Mouse (Mus musculus): ENCODE data around the gene Ly6g5c. TPM values are rescaled to one million over a fixed set of nuclear protein-coding genes. Genes with fewer than 3 reads are reported as not detected.
"Not testable (repeated sequence)": the region's sequence is repeated elsewhere in the genome, so short reads cannot be mapped to it uniquely, and the experiment has no call there.

Gene Ly6g5c
- polyA plus RNA-seq, 1 experiment from 2014 or later: not detected

GRCm38 (mm10) chr17:35121871-35122303 is 13.8 kb downstream of the Ly6g5c start, which contains the start of gene Csnk2b:
Gene Csnk2b (minus strand): TSS chr17:35122053.
- H3K4me3 ChIP-seq (ENCODE audit: low read depth, low read length): peak within 1 kb of the TSS; percentile 91

DNA sequence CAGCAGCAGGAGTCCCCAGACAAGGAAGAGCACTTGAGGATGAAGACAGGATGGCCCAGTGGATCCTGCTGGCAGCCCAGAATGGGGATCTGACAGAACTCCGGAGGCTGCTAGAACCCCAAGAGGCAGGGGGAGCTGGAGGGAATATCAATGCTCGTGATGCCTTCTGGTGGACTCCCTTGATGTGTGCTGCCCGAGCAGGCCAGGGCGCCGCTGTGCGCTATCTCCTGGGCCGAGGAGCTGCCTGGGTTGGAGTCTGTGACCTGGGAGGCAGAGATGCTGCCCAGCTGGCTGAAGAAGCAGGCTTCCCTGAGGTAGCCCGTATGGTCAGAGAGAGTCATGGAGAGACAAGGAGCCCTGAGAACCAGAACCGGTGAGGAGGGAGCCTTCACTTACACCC is 15.2 kb downstream of the Ly6g5c start:
- 89% methylated on average over 9 of the region's 9 CpGs for WGBS
- H3K4me1 ChIP-seq (replicated peaks; ENCODE audit: control insufficient read depth, insufficient read depth); ATAC-seq (ENCODE audit: low FRiP score, low TSS enrichment); H3K9me3 ChIP-seq (ENCODE audit: control insufficient read depth, low read length); H3K27me3 ChIP-seq (ENCODE audit: control insufficient read depth, insufficient read depth, low read length); H3K4me2 ChIP-seq (replicated peaks; ENCODE audit: low read depth); DNase-seq (ENCODE audit: low spot score); H3K4me3 ChIP-seq (ENCODE audit: low read depth, low read length); H3K27ac ChIP-seq (replicated peaks); H3K9ac ChIP-seq (ENCODE audit: low read length); H3K36me3 ChIP-seq (ENCODE audit: control insufficient read depth, insufficient read depth, low read length): not testable (repeated sequence)

More at GRCm38 (mm10) chr17:35121871-35122303, 13.8 kb downstream of the Ly6g5c start, which contains the start of gene Csnk2b:
- Histone ChIP-seq H3K9me3 (ENCODE audit: control insufficient read depth, low read length) (no peaks in the 10 kb centered on the region), H3K4me2 (replicated peaks; ENCODE audit: low read depth) (peak within 1 kb of the TSS; percentile 97), H3K27me3 (ENCODE audit: control insufficient read depth, insufficient read depth, low read length) (no peaks in the 10 kb centered on the region), H3K27ac (replicated peaks) (peak within 1 kb of the TSS; percentile 96), H3K4me1 (replicated peaks; ENCODE audit: control insufficient read depth, insufficient read depth) (peaks cover 3% of the 10 kb centered on the region; the same call in 1 of the 2 replicates), H3K9ac (ENCODE audit: low read length) (peak within 1 kb of the TSS; percentile 94), H3K36me3 (ENCODE audit: control insufficient read depth, insufficient read depth, low read length) (peaks cover 7% of the 10 kb centered on the region)
- peak; percentile 48 for DNase-seq (ENCODE audit: low spot score)
- no peak for TF ChIP-seq EP300 (optimal IDR thresholded peaks at IDR 0.05)
- peak; percentile 62 for TF ChIP-seq CTCF (IDR thresholded peaks at IDR 0.05; ENCODE audit: low read depth)
- 0% methylated on average over 19 of the region's 19 CpGs for WGBS
- ATAC-seq (ENCODE audit: low FRiP score, low TSS enrichment): no peak; the same call in 1 of the 2 replicates

DNA sequence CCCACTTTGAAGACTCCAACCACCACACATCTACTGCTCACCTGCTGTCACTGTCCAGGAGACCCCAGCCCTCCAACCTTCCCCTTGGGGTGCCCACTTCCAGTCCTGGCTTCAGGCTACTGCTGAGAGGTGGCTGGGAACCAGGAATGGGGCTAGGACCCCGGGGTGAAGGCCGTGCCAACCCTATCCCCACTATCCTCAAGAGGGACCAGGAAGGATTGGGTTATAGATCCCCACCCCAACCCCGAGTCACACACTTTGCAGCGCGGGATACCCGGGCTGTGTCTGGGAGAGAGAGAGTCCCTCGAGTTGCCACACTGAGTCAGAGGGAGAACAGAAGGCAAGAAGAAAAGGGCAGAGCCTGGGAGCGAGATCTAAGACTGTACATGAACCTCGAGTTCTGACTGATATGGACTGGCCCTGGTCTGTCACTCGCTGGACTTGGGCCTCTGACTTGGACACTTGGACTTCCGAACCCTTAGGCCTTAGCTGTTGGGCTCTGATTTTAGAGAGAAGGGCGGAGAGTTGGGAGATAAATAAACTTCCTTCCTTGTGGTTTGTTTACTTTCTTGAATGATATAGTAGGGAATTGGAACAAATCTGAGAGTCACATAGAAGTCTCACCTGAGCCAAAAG is 16.3 kb downstream of the Ly6g5c start:
- not testable (repeated sequence) for H3K36me3 ChIP-seq (ENCODE audit: control insufficient read depth, insufficient read depth, low read length); H3K4me3 ChIP-seq (ENCODE audit: low read depth, low read length); H3K9ac ChIP-seq (ENCODE audit: low read length); H3K4me1 ChIP-seq (replicated peaks; ENCODE audit: control insufficient read depth, insufficient read depth); H3K9me3 ChIP-seq (ENCODE audit: control insufficient read depth, low read length); H3K4me2 ChIP-seq (replicated peaks; ENCODE audit: low read depth); H3K27me3 ChIP-seq (ENCODE audit: control insufficient read depth, insufficient read depth, low read length)
- H3K27ac ChIP-seq (replicated peaks): peak overlapping the region; percentile 74
- peak; percentile 46 for ATAC-seq (ENCODE audit: low FRiP score, low TSS enrichment)
- 75% methylated on average over 12 of the region's 12 CpGs for WGBS
- DNase-seq (ENCODE audit: low spot score): peak; percentile 55

DNA sequence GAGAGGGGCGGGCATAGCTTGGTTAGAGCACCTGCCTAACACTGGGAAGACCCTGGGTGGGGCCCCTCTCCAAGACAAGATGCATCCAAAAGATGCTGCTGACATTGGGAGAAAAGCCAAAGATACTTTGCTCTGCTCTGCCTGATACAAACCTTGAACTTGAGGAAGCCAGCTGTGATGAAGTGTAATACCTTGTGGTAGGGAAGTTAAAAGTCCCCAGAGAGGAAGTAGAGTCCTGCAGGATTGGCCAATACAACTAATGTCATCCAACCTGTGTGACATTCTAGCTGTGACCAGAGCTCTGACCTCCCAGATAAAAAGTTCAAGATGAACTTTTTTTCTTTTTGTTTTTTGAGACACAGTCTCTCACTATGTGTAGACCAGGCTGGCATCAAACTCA is 17.0 kb downstream of the Ly6g5c start:
- TF ChIP-seq CTCF (IDR thresholded peaks at IDR 0.05; ENCODE audit: low read depth): no peak
- H3K4me2 ChIP-seq (replicated peaks; ENCODE audit: low read depth): no peak overlapping the region
- H3K4me1 ChIP-seq (replicated peaks; ENCODE audit: control insufficient read depth, insufficient read depth): peaks cover 3% of the 10 kb centered on the region; the same call in 1 of the 2 replicates
- H3K4me3 ChIP-seq (ENCODE audit: low read depth, low read length): no peak overlapping the region
- ATAC-seq (ENCODE audit: low FRiP score, low TSS enrichment) (no peak), DNase-seq (ENCODE audit: low spot score) (no peak)
- H3K27ac ChIP-seq (replicated peaks): peak overlapping the region; percentile 74
- no peak overlapping the region for H3K9ac ChIP-seq (ENCODE audit: low read length)
- H3K27me3 ChIP-seq (ENCODE audit: control insufficient read depth, insufficient read depth, low read length): no peaks in the 10 kb centered on the region
- 87% methylated on average over 1 of the region's 1 CpGs for WGBS
- H3K9me3 ChIP-seq (ENCODE audit: control insufficient read depth, low read length): no peaks in the 10 kb centered on the region
- no peaks in the 10 kb centered on the region; the same call in 1 of the 2 replicates for H3K36me3 ChIP-seq (ENCODE audit: control insufficient read depth, insufficient read depth, low read length)

GRCm38 (mm10) chr17:35125578-35125977 is 17.5 kb downstream of the Ly6g5c start:
- Histone ChIP-seq H3K4me2 (replicated peaks; ENCODE audit: low read depth) (peak overlapping the region; percentile 85), H3K4me1 (replicated peaks; ENCODE audit: control insufficient read depth, insufficient read depth) (peaks cover 3% of the 10 kb centered on the region; the same call in 1 of the 2 replicates), H3K4me3 (ENCODE audit: low read depth, low read length) (peak overlapping the region; percentile 61), H3K36me3 (ENCODE audit: control insufficient read depth, insufficient read depth, low read length) (no peaks in the 10 kb centered on the region; the same call in none of the 2 replicates), H3K9ac (ENCODE audit: low read length) (peak overlapping the region; percentile 77), H3K9me3 (ENCODE audit: control insufficient read depth, low read length) (no peaks in the 10 kb centered on the region), H3K27me3 (ENCODE audit: control insufficient read depth, insufficient read depth, low read length) (no peaks in the 10 kb centered on the region), H3K27ac (replicated peaks) (peak overlapping the region; percentile 87)
- ATAC-seq (ENCODE audit: low FRiP score, low TSS enrichment) (no peak), DNase-seq (ENCODE audit: low spot score) (peak; percentile 76)
- TF ChIP-seq EP300 (optimal IDR thresholded peaks at IDR 0.05) (no peak), CTCF (IDR thresholded peaks at IDR 0.05; ENCODE audit: low read depth) (no peak)
- WGBS: 11% methylated on average over 6 of the region's 6 CpGs

- DNase-seq (ENCODE audit: low spot score) (peak; percentile 90), ATAC-seq (ENCODE audit: low FRiP score, low TSS enrichment) (peak; percentile 63)
- no peaks in the 10 kb centered on the region for H3K9me3 ChIP-seq (ENCODE audit: control insufficient read depth, low read length)
- H3K27ac ChIP-seq (replicated peaks): peak within 1 kb of the TSS; percentile 87
- H3K36me3 ChIP-seq (ENCODE audit: control insufficient read depth, insufficient read depth, low read length): no peaks in the 10 kb centered on the region; the same call in none of the 2 replicates
- H3K9ac ChIP-seq (ENCODE audit: low read length): peak within 1 kb of the TSS; percentile 77
- no peaks in the 10 kb centered on the region for H3K27me3 ChIP-seq (ENCODE audit: control insufficient read depth, insufficient read depth, low read length)
- TF ChIP-seq EP300 (optimal IDR thresholded peaks at IDR 0.05) (no peak), CTCF (IDR thresholded peaks at IDR 0.05; ENCODE audit: low read depth) (0 out of 2 replicates have a peak, but pooled peaks have one; percentile 2)
- peaks cover 3% of the 10 kb centered on the region; the same call in 1 of the 2 replicates for H3K4me1 ChIP-seq (replicated peaks; ENCODE audit: control insufficient read depth, insufficient read depth)
- H3K4me2 ChIP-seq (replicated peaks; ENCODE audit: low read depth): peak within 1 kb of the TSS; percentile 85
- peak within 1 kb of the TSS; percentile 61 for H3K4me3 ChIP-seq (ENCODE audit: low read depth, low read length)
- under 1% methylated on average over 34 of the region's 36 CpGs for WGBS
Measured at GRCm38 (mm10) chr17:35126206-35126611, 18.1 kb downstream of the Ly6g5c start, which contains the start of gene D17H6S53E. Gene D17H6S53E (plus strand): TSS chr17:35126373.

Data from stomach, postnatal 0 days (tissue).